8 mouse cellular contexts compared by ENCODE assay signal in the genomic region with DNA sequence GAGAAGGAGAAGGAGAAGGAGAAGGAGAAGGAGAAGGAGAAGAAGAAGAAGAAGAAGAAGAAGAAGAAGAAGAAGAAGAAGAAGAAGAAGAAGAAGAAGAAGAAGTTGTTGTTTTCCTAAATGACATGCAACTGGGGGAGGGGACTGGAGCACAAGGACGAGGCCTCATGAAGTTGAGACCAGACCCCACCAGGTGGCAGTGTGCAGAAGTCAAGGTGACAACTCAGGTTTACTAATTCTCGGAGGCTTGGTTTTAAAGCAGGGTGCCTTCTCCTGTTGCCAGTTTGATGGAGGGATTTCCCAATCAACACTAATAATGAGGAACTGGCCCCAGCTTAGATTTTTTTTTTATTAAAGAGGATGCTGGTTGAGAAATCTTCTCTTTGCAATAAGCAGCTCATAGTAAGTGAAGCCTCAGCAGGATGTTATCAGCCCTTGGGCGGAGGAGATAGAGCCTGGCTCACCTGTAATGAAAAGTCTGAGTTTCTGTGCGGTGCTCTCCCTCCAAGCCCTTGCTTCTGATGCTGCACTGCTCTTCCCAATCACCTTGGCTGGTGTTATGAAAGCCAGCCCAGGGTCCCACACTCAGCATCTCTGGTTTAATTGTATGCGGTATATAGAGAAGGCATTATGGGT.
DNase-seq lines count a peak whose midpoint lies in the region; ATAC-seq lines count a peak whose summit lies in the region.

No protein-coding gene starts in this region.

- H3K27me3 ChIP-seq in hindbrain, embryonic 11.5 days (ENCODE audit: control insufficient read depth, insufficient read depth, low read length) = no peaks in the 10 kb centered on the region
- H3K27me3 ChIP-seq in hindbrain, embryonic 13.5 days = peaks cover 9% of the 10 kb centered on the region; the same call in 1 of the 2 replicates

- peak; percentile 70 for DNase-seq in hindbrain, embryonic 11.5 days (ENCODE audit: low spot score)
- DNase-seq in 416B (ENCODE audit: low read depth) = peak; percentile 37
- peak; percentile 69 for DNase-seq in T-cell, adult 2 months (ENCODE audit: low spot score)
- peak; percentile 76 to 78 for DNase-seq in cerebellum, postnatal 36 days
- peak; percentile 36 to 75 for DNase-seq in kidney, adult 8-10 months
- peak; percentile 80 for DNase-seq in thymus, postnatal 25 days

- H3K27ac ChIP-seq in hindbrain, embryonic 11.5 days (ENCODE audit: low read depth, low read length) = no peak overlapping the region
- no peak overlapping the region for H3K27ac ChIP-seq in hindbrain, embryonic 13.5 days

- no peaks in the 10 kb centered on the region for H3K4me1 ChIP-seq in hindbrain, embryonic 11.5 days (replicated peaks; ENCODE audit: control insufficient read depth, insufficient read depth, low read length)
- H3K4me1 ChIP-seq in hindbrain, embryonic 13.5 days (replicated peaks) = peaks cover 6% of the 10 kb centered on the region; the same call in 1 of the 2 replicates

- ATAC-seq in hindbrain, embryonic 11.5 days (ENCODE audit: low FRiP score) = no peak
- no peak for ATAC-seq in hindbrain, embryonic 13.5 days (ENCODE audit: low FRiP score)
- ATAC-seq in megakaryocyte progenitor cell, adult 5-6 weeks (replicated peaks; ENCODE audit: poor library complexity) = peak; percentile 69

- WGBS in hindbrain, embryonic 11.5 days = 65% methylated on average over 5 of the region's 5 CpGs
- WGBS in hindbrain, embryonic 13.5 days = 66% methylated on average over 5 of the region's 5 CpGs

- H3K9me3 ChIP-seq in hindbrain, embryonic 11.5 days (ENCODE audit: control insufficient read depth, low read length) = no peaks in the 10 kb centered on the region
- no peaks in the 10 kb centered on the region for H3K9me3 ChIP-seq in hindbrain, embryonic 13.5 days

- no peak overlapping the region for H3K9ac ChIP-seq in hindbrain, embryonic 11.5 days (ENCODE audit: low read depth, low read length)
- no peak overlapping the region for H3K9ac ChIP-seq in hindbrain, embryonic 13.5 days

- H3K4me2 ChIP-seq in hindbrain, embryonic 11.5 days (replicated peaks; ENCODE audit: low read depth, low read length) = no peak overlapping the region
- H3K4me2 ChIP-seq in hindbrain, embryonic 13.5 days = no peak overlapping the region

- H3K36me3 ChIP-seq in hindbrain, embryonic 11.5 days (ENCODE audit: control insufficient read depth, insufficient read depth, low read length) = no peaks in the 10 kb centered on the region
- no peaks in the 10 kb centered on the region for H3K36me3 ChIP-seq in hindbrain, embryonic 13.5 days

- no peak overlapping the region for H3K4me3 ChIP-seq in hindbrain, embryonic 11.5 days (ENCODE audit: low read depth, low read length)
- no peak overlapping the region for H3K4me3 ChIP-seq in hindbrain, embryonic 13.5 days
